Mouse (Mus musculus) layer of hippocampus, adult 11-12 months (tissue): ENCODE measurements around the gene Rab3gap2.

Experiments
- DNase-seq: peaks from one replicate; pipeline ENCODE4 v3.0.0; 2022; ENCODE audit warnings: low spot score

Gene Rab3gap2

GRCm38 (mm10) chr1:185226889-185227288, 23.0 kb downstream of the Rab3gap2 start:
- DNase-seq = no peak

GRCm38 (mm10) chr1:185227766-185228165, 23.8 kb downstream of the Rab3gap2 start:
- no peak for DNase-seq

GRCm38 (mm10) chr1:185229406-185230201, 25.7 kb downstream of the Rab3gap2 start:
- DNase-seq = peak; percentile 33

- no peak for DNase-seq
Measured at GRCm38 (mm10) chr1:185235837-185236236, 31.9 kb downstream of the Rab3gap2 start.

GRCm38 (mm10) chr1:185236530-185236929, 32.6 kb downstream of the Rab3gap2 start:
- no peak for DNase-seq

GRCm38 (mm10) chr1:185243013-185243412, 39.1 kb downstream of the Rab3gap2 start:
- DNase-seq = no peak

GRCm38 (mm10) chr1:185245456-185245855, 41.5 kb downstream of the Rab3gap2 start:
- DNase-seq = no peak

GRCm38 (mm10) chr1:185247429-185248085, 43.6 kb downstream of the Rab3gap2 start:
- DNase-seq = no peak

- no peak for DNase-seq
Measured at GRCm38 (mm10) chr1:185248728-185249127, 44.8 kb downstream of the Rab3gap2 start.

- DNase-seq = no peak
Measured at GRCm38 (mm10) chr1:185252351-185252750, 48.4 kb downstream of the Rab3gap2 start.

- peak; percentile 76 for DNase-seq
Measured at GRCm38 (mm10) chr1:185253140-185253892, 49.4 kb downstream of the Rab3gap2 start.

GRCm38 (mm10) chr1:185255336-185255735, 51.4 kb downstream of the Rab3gap2 start:
- no peak for DNase-seq

- DNase-seq = no peak
Measured at GRCm38 (mm10) chr1:185256753-185257152, 52.8 kb downstream of the Rab3gap2 start.

- peak; percentile 50 for DNase-seq
Measured at GRCm38 (mm10) chr1:185262565-185262964, 58.6 kb downstream of the Rab3gap2 start.

- DNase-seq = no peak
Measured at GRCm38 (mm10) chr1:185268675-185269074, 64.8 kb downstream of the Rab3gap2 start.

- DNase-seq = no peak
Measured at GRCm38 (mm10) chr1:185270403-185271097, 66.6 kb downstream of the Rab3gap2 start.

GRCm38 (mm10) chr1:185271373-185271772, 67.5 kb downstream of the Rab3gap2 start:
- DNase-seq = no peak

GRCm38 (mm10) chr1:185274819-185275545, 71.1 kb downstream of the Rab3gap2 start:
- DNase-seq = no peak

- no peak for DNase-seq
Measured at GRCm38 (mm10) chr1:185275976-185276375, 72.1 kb downstream of the Rab3gap2 start.

- no peak for DNase-seq
Measured at GRCm38 (mm10) chr1:185277022-185277421, 73.1 kb downstream of the Rab3gap2 start.

- no peak for DNase-seq
Measured at GRCm38 (mm10) chr1:185279288-185279687, 75.4 kb downstream of the Rab3gap2 start.
